Mouse (Mus musculus) intestine, postnatal 0 days (tissue): ENCODE measurements at regions not wholly inside any gene's neighbourhood (a gene's known extent, or its start where the extent isn't known, plus 50 kb on each side); places are given as distances from the start of the nearest gene placed in this dataset.

Experiments used
- ATAC-seq: fragments of 200-750 bp; cut with Nextera tagmentation; 2 replicates; pipeline ENCODE4 v1.8.0; 2017; ENCODE audit warnings: mild to moderate bottlenecking, moderate TSS enrichment, moderate library complexity
- H3K27ac ChIP-seq: fragments of 300-500 bp; sonication (generic); 2 replicates; pipeline ENCODE4 v1.5.1; 2014; ENCODE audit warnings: mild to moderate bottlenecking, low read depth, low read length, moderate library complexity
- H3K27me3 ChIP-seq: fragments of 300-500 bp; sonication (generic); replicated peaks from 2 replicates; pipeline ENCODE4 v1.6.1; 2014; ENCODE audit warnings: low read length, mixed read lengths; ENCODE audit not compliant: control insufficient read depth, insufficient read depth
- H3K36me3 ChIP-seq: fragments of 300-500 bp; sonication (generic); 2 replicates; pipeline ENCODE4 v1.6.1; 2014; ENCODE audit warnings: mild to moderate bottlenecking, moderate library complexity; ENCODE audit not compliant: control insufficient read depth, insufficient read depth
- H3K4me1 ChIP-seq: fragments of 300-500 bp; sonication (generic); replicated peaks from 2 replicates; pipeline ENCODE4 v1.6.1; 2014; ENCODE audit warnings: antibody characterized with exemption, low read length, mixed read lengths; ENCODE audit not compliant: control insufficient read depth, insufficient read depth
- H3K4me2 ChIP-seq: fragments of 300-500 bp; sonication (generic); replicated peaks from 2 replicates; pipeline ENCODE4 v1.6.1; 2014; ENCODE audit warnings: low read depth, mild to moderate bottlenecking, moderate library complexity
- H3K4me3 ChIP-seq: fragments of 300-500 bp; sonication (generic); 2 replicates; pipeline ENCODE4 v1.5.1; 2014; ENCODE audit warnings: low read depth, low read length
- H3K9ac ChIP-seq: fragments of 300-500 bp; sonication (generic); 2 replicates; pipeline ENCODE4 v1.6.1; 2014; ENCODE audit warnings: mild to moderate bottlenecking, low read depth, low read length
- H3K9me3 ChIP-seq: fragments of 300-500 bp; sonication (generic); 2 replicates; pipeline ENCODE4 v1.6.1; 2016; ENCODE audit warnings: mixed run types; ENCODE audit not compliant: control insufficient read depth
- CTCF ChIP-seq: sonication (generic); IDR thresholded peaks from 2 replicates; pipeline ENCODE4 v1.5.1; 2016; ENCODE audit warnings: low read depth, mild to moderate bottlenecking, control low read depth, antibody characterized with exemption, moderate library complexity
- WGBS: fragments of 180-500 bp; shearing (Covaris S2); extraction: QIAGEN DNeasy Blood & Tissue Kit; methylation state at CpG from one replicate; pipeline ENCODE4 v1.1.7; 2014; 5-methylcytosine and 5-hydroxymethylcytosine counted together

- no peak for ATAC-seq
- no peaks in the 10 kb centered on the region for H3K27me3 ChIP-seq
- no peak overlapping the region for H3K4me3 ChIP-seq
- H3K36me3 ChIP-seq, result no peaks in the 10 kb centered on the region
- no peaks in the 10 kb centered on the region for H3K9me3 ChIP-seq
- no peak for TF ChIP-seq CTCF
- no peaks in the 10 kb centered on the region for H3K4me1 ChIP-seq
- no peak overlapping the region for H3K9ac ChIP-seq
- no peak overlapping the region for H3K4me2 ChIP-seq
- WGBS, result 90% methylated on average over 13 of the region's 13 CpGs
- no peak overlapping the region for H3K27ac ChIP-seq
These were observed 63.7 kb upstream of the Slc2a1 start for GRCm38 (mm10) chr4:119044836-119045235.

GRCm38 (mm10) chr4:119050867-119051353, 57.6 kb upstream of the Slc2a1 start:
- Histone ChIP-seq H3K9me3 (no peaks in the 10 kb centered on the region), H3K9ac (no peak overlapping the region), H3K4me3 (no peak overlapping the region), H3K4me2 (no peak overlapping the region), H3K4me1 (no peaks in the 10 kb centered on the region), H3K27ac (no peak overlapping the region), H3K36me3 (no peaks in the 10 kb centered on the region), H3K27me3 (no peaks in the 10 kb centered on the region)
- no peak for ATAC-seq
- WGBS, result 44% methylated on average over 2 of the region's 2 CpGs
- TF ChIP-seq CTCF, result no peak

GRCm38 (mm10) chr4:119052537-119052936, 56.0 kb upstream of the Slc2a1 start:
- no peak overlapping the region for H3K4me2 ChIP-seq
- H3K9me3 ChIP-seq, result no peaks in the 10 kb centered on the region
- ATAC-seq, result no peak
- no peaks in the 10 kb centered on the region for H3K36me3 ChIP-seq
- WGBS, result 75% methylated on average over 3 of the region's 3 CpGs
- TF ChIP-seq CTCF, result no peak
- no peaks in the 10 kb centered on the region for H3K27me3 ChIP-seq
- H3K4me1 ChIP-seq, result no peaks in the 10 kb centered on the region
- H3K27ac ChIP-seq, result no peak overlapping the region
- H3K9ac ChIP-seq, result no peak overlapping the region
- no peak overlapping the region for H3K4me3 ChIP-seq

GRCm38 (mm10) chr4:119053241-119053640, 55.3 kb upstream of the Slc2a1 start:
- Histone ChIP-seq H3K27ac (no peak overlapping the region), H3K9ac (no peak overlapping the region), H3K27me3 (no peaks in the 10 kb centered on the region), H3K9me3 (no peaks in the 10 kb centered on the region), H3K4me3 (no peak overlapping the region), H3K4me1 (no peaks in the 10 kb centered on the region), H3K4me2 (no peak overlapping the region), H3K36me3 (no peaks in the 10 kb centered on the region)
- no peak for TF ChIP-seq CTCF
- 65% methylated on average over 4 of the region's 4 CpGs for WGBS
- ATAC-seq, result no peak

GRCm38 (mm10) chr4:119053680-119054079, 54.8 kb upstream of the Slc2a1 start:
- Histone ChIP-seq H3K4me1 (no peaks in the 10 kb centered on the region), H3K9ac (no peak overlapping the region), H3K27me3 (no peaks in the 10 kb centered on the region), H3K4me3 (no peak overlapping the region), H3K4me2 (no peak overlapping the region), H3K27ac (no peak overlapping the region), H3K36me3 (no peaks in the 10 kb centered on the region), H3K9me3 (no peaks in the 10 kb centered on the region)
- WGBS, result 69% methylated on average over 6 of the region's 6 CpGs
- TF ChIP-seq CTCF, result no peak
- no peak for ATAC-seq

GRCm38 (mm10) chr4:119054129-119054528, 54.4 kb upstream of the Slc2a1 start:
- Histone ChIP-seq H3K9ac (no peak overlapping the region), H3K4me3 (no peak overlapping the region), H3K4me2 (no peak overlapping the region), H3K27ac (no peak overlapping the region), H3K4me1 (no peaks in the 10 kb centered on the region), H3K36me3 (no peaks in the 10 kb centered on the region), H3K27me3 (no peaks in the 10 kb centered on the region), H3K9me3 (no peaks in the 10 kb centered on the region)
- TF ChIP-seq CTCF, result no peak
- no peak for ATAC-seq
- 36% methylated on average over 5 of the region's 5 CpGs for WGBS

- Histone ChIP-seq H3K4me2 (no peak overlapping the region), H3K27ac (no peak overlapping the region), H3K9ac (no peak overlapping the region), H3K27me3 (no peaks in the 10 kb centered on the region), H3K4me3 (no peak overlapping the region), H3K36me3 (no peaks in the 10 kb centered on the region), H3K9me3 (no peaks in the 10 kb centered on the region), H3K4me1 (no peaks in the 10 kb centered on the region)
- no peak for ATAC-seq
- TF ChIP-seq CTCF, result no peak
- WGBS, result 87% methylated on average over 6 of the region's 6 CpGs
These were observed 51.3 kb upstream of the Slc2a1 start for GRCm38 (mm10) chr4:119057191-119057590.
